Mouse (Mus musculus) cerebellum, adult 11 months (tissue): Measurements from ENCODE around the gene Igsf6.

Source experiments
- DNase-seq: peaks from one replicate; pipeline ENCODE4 v3.0.0; 2022

Igsf6 gene

GRCm38 (mm10) chr7:121074281-121074680 is at the start of gene Igsf6:
Gene Igsf6, minus strand, starts transcription at chr7:121074572.
- DNase-seq: no peak

- DNase-seq: peak; percentile 65
Measured at GRCm38 (mm10) chr7:121120143-121120818, 45.9 kb upstream of the Igsf6 start.

- no peak for DNase-seq
Measured at GRCm38 (mm10) chr7:121111762-121112161, 37.4 kb upstream of the Igsf6 start.

DNA sequence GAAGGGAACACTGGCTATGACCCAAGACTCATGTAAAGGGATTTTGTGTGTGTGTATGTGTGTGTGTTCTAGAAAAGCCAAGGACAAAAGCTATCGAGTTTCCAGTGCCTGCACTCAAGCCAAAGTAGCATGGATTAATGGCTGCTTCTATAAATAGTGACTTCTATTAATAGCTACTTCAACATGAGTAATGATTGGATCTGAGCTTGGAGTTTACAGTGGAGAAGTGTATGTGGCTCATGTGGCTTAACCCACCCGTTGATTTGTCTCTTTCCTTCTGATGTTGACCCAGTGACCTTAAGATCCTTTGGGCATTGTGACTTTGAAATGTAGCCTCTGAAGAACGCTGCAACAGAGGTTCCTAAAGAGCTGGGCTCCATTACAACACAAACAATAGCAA is 36.9 kb upstream of the Igsf6 start:
- no peak for DNase-seq

GRCm38 (mm10) chr7:121107851-121108250 is 33.5 kb upstream of the Igsf6 start:
- no peak for DNase-seq

- DNase-seq: no peak
Measured at GRCm38 (mm10) chr7:121098614-121099389, 24.4 kb upstream of the Igsf6 start.

- DNase-seq: no peak
Measured at GRCm38 (mm10) chr7:121093026-121093425, 18.7 kb upstream of the Igsf6 start.

DNA sequence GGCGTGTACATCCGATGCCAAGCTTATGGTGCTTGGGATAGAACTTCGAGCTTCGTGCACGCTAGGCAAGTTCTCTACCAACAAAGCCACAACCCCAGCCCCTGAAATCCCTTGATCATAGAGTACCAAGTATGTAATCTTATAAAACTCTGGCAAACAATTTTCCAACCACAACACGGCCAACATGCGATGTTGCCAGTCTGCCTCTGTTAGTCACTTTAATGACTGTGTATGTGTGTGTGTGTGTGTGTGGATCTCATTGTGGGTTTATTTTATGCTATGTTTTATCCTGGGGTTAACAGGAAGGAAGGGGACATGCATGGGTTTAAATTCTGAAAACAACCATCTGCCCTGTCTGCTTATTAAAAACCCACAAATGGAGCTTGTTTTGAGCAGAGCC is 16.4 kb upstream of the Igsf6 start:
- DNase-seq: no peak

DNA sequence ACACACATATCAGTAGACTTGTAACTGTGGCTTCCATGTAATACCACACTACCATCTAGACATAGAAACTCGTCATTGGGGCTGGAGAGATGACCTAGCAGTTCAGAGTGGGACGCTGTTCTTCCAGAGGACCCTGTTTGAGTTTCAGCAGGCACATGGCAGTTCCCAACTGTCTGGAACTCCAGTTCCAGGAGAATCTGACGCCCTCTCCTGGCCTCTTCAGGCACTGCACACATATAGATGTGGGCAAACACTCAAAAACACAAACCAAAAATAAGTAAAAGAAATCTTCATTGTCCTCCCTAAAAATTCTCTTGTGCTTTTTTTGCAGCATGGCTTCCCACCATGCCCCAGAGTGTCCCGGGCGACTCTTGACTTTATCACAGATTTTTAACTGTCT is 14.4 kb upstream of the Igsf6 start:
- no peak for DNase-seq

DNA sequence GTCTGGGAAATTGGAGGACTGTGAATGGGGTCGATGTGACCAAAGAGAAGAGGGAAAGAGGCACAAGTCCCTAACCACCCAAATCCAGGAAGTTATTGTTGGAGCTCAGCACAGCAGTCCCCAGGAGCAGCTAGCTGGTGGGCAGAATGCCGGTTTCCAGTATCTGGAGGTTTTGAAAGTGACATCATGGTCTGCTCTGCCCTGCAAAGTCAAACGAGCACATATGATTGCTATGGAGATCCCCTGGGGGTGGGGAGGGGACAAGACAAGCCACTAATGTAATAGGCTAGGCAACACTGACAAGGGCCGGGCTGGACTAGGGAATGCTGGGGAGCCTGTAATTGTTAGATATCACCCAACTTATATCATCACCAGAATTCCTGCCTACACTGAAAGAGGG is 11.1 kb upstream of the Igsf6 start:
- DNase-seq: no peak

DNA sequence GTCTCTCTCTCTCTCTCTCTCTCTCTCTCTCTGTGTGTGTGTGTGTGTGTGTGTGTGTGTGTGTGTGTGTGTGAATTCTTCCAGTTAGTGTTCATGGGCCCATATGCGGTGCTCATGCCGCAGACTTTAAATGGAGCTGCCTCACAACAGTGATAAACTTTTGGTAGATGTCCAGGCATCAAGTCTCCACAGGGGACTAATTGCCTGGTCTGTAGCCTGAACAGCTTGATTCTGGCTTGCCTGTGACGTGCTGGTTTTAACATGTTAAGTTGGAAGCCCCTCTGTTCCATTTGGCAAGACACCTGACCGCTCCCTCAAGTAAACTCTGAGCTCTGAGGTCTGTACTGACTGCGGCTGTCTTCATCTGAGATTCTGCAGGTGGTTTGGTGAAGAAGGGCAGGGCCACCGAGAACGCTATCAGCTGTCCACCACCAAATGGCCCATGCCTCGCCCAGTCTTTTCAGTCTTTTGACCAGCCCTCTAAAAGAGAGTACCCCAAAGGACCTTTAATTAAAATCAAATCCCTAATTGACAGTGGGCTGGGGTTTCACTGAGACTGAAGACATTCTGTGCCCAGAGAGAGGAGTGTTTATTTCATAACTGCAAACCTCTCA is 10.6 kb upstream of the Igsf6 start:
- DNase-seq: no peak

DNA sequence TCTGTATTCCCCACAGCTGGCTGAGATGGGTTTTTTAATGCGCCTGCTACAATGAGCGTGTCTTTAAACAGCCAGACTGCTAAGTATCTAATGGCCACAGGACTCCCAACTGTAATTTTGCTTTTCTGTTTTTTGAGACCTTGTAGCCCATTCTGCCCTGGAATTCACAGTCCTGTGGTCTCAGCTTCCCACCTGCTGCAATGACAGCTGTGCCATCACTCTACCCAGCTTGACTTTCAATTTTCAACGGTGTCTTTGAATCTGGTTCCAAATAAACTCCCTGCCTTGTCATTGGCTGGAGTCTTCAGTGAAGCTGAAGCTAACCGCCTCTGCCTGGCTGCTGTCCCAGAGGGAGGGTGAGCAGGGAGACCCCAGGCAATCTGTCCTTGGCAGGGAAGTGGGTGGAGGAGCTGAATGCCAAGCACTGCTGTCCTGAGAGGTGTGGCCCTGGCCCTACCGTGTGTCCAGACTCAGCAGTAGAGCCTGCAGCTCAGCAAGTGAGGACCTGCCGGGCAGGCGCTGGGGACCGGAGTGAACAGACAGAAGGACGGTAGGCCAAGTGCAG is 8.7 kb upstream of the Igsf6 start:
- DNase-seq: no peak

DNA sequence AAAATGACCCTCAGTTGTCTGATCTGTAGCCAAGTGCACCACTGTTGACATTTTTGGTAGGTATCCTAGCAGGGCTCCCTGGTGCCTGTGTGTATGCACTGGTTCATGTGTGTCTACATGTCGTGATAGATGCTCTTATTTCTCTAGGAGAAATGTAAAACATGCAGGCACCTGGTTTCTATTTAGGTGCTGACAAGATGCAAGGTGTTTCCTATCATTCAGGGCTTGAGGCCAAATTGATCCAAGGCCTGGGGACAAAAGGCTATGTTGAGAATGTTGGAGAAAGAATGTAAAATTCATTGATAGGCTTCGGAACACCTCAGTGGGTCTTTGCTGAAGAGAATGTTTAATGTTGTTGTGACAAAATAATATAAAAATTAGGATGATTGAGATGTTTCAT is 7.4 kb upstream of the Igsf6 start:
- no peak for DNase-seq

GRCm38 (mm10) chr7:121081350-121081749 is 7.0 kb upstream of the Igsf6 start, which contains the start of gene Otoa:
Gene Otoa, plus strand, starts transcription at chr7:121081650.
- no peak for DNase-seq

GRCm38 (mm10) chr7:121077829-121078228 is 3.5 kb upstream of the Igsf6 start:
- DNase-seq: peak; percentile 44

DNA sequence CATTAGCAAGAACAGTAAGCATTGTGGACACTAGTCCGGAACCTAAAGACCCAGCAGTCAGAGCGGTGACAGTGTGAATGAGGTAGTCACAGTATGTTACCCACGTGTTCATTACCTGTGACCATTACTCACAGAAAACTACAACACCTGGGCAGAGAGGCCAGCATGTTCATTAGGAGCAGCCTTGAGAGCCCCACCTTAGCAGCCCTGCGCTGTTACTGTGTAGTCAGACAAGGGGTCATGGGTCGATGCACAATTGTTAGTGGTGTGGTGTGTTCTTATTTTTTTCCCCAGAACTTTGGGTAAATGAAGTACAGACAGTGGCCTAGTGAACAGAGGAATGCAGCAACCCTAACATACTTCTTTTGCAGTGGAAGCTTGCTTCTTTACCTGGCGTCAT is 2.9 kb upstream of the Igsf6 start:
- no peak for DNase-seq

- peak; percentile 6 for DNase-seq
Measured at GRCm38 (mm10) chr7:121075416-121075815, 1.0 kb upstream of the Igsf6 start.

GRCm38 (mm10) chr7:121074801-121075400 is 529 bp upstream of the Igsf6 start:
- DNase-seq: no peak

DNA sequence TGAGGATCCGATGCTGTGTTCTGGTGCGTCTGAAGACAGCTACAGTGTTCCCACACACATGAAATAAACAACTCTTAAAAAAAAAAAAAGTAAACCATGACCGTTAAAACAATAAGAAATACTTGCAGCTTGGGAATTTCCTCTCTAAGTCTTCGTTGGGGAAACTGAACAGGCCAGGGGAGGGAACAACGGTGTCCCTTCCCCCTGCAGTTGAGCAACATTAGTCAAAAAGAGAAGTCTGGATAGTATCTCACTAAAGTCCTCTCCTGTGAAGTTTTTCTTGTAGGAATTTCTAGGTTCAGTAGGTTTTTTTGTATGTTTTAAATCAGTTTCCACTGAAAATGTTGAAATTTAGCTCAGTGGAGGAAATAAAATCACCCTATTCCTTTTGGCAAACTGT is 1.9 kb downstream of the Igsf6 start:
- DNase-seq: no peak

DNA sequence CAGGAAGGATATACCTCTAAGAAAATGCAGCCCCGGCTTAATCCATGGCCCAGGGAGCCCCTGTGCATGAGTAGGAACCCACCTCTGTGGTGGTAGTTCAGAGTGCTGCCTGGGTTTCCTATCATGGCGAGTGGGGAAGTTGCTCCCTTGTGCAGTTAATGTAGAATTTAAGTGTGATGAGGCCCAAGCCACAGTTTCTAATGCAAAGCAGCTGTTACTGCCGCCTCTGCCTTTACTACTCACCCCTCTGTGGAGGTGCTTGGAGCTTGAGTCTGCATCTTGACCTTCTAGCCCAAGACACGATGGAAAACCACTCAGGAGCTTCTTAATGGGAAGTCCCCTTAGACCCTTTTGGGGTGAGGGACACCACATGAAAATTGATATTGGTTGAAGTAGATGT is 3.1 kb downstream of the Igsf6 start:
- DNase-seq: no peak

- no peak for DNase-seq
Measured at GRCm38 (mm10) chr7:121064309-121064708, 10.1 kb downstream of the Igsf6 start.

GRCm38 (mm10) chr7:121059477-121060218 is 14.7 kb downstream of the Igsf6 start:
- DNase-seq: no peak

GRCm38 (mm10) chr7:121053071-121053470 is 21.3 kb downstream of the Igsf6 start:
- no peak for DNase-seq
